Mouse (Mus musculus): ENCODE measurements at regions not wholly inside any gene's neighbourhood (a gene's known extent, or its start where the extent isn't known, plus 50 kb on each side); places are given as distances from the start of the nearest gene placed in this dataset.
A peak's percentile ranks its signal among the peaks of the same experiment; 100 is the strongest.
"Not testable (repeated sequence)": the region's sequence is repeated elsewhere in the genome, so short reads cannot be mapped to it uniquely, and the experiment has no call there.

DNA sequence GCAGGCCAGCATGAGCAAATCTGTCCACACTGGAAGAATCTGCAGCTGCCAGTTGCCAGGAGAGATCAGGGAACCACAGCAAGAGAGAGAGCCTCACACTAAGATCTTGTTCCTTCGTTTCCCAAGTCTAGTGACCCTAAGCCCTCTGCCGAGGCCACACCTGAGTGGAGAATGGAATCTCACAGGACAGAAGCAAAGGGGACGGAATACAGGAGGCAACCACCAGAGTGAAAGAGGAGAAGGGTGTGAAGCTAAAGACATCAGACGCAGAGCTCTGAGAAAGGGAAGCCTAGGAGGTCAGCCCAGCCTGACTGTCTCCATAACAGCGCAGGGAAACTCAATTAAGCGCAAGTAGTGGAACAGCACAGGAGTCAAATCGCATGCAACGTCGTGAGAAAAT is 75.0 kb downstream of the Suds3 start:
- Histone ChIP-seq H3K27me3 (no peaks in the 10 kb centered on the region), H3K9me3 (no peaks in the 10 kb centered on the region), H3K4me2 (replicated peaks) (no peak overlapping the region), H3K4me1 (0 out of 2 replicates have a peak, but pooled peaks cover 3% of the 10 kb centered on the region), H3K4me3 (no peak overlapping the region), H3K36me3 (no peaks in the 10 kb centered on the region), H3K27ac (replicated peaks) (no peak overlapping the region), H3K9ac (replicated peaks) (no peak overlapping the region)
- no peak for ATAC-seq (replicated peaks)
- 82% methylated on average over 9 of the region's 9 CpGs for WGBS

DNA sequence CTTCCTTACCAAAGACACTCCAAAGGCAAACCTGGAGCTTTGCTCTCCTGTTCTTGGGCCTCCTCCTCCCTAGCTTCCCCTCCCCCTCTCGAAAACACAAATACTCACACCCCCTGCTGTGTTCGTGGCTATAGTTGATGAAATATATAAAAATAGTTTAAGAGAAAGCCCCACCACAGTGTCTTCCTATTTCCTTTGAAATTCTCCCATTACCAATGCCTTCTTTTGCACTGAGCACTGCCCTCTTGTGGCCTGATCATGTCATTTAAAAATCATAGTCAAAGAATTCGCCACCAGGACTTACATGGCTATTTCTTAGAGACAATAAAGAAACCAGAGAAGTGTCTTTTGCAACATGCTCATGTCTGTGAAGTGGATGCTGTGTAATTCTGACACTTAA is 78.7 kb downstream of the Suds3 start:
- Histone ChIP-seq H3K27ac (replicated peaks) (peak overlapping the region; percentile 42), H3K9ac (replicated peaks) (no peak overlapping the region), H3K36me3 (no peaks in the 10 kb centered on the region), H3K4me3 (no peak overlapping the region), H3K4me1 (0 out of 2 replicates have a peak, but pooled peaks cover 3% of the 10 kb centered on the region), H3K9me3 (no peaks in the 10 kb centered on the region), H3K27me3 (no peaks in the 10 kb centered on the region), H3K4me2 (replicated peaks) (no peak overlapping the region)
- no peak for ATAC-seq (replicated peaks)
- WGBS = 13% methylated on average over 3 of the region's 3 CpGs

DNA sequence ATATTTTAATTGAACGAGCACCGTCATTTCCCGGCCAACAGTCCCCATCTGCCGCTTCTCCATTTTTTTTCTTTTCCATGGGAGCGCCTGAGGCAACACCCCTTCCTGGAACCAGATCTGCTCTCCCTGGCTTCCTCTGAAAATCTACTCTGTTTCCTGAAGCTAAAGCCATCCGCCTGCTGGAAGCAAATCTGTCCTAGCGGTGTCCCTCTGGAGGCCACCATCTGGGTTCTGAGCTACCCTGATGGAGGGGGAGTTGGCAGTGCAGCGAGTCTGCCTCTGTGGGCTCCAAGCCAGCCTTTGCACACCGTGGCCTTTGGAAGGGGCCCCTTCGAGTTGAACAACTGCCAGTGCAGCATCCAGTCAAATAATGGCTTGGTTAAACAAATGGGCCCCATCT is 83.8 kb downstream of the Suds3 start:
- Histone ChIP-seq H3K36me3 (no peaks in the 10 kb centered on the region), H3K27ac (replicated peaks) (peak overlapping the region; percentile 80), H3K4me2 (replicated peaks) (no peak overlapping the region), H3K4me3 (no peak overlapping the region), H3K9me3 (no peaks in the 10 kb centered on the region), H3K27me3 (no peaks in the 10 kb centered on the region), H3K4me1 (peaks cover 8% of the 10 kb centered on the region; the same call in 1 of the 2 replicates), H3K9ac (replicated peaks) (no peak overlapping the region)
- WGBS = 37% methylated on average over 10 of the region's 10 CpGs
- ATAC-seq (replicated peaks) = peak; percentile 89

- no peak overlapping the region for H3K4me2 ChIP-seq (replicated peaks)
- H3K4me3 ChIP-seq = no peak overlapping the region
- H3K9ac ChIP-seq (replicated peaks) = no peak overlapping the region
- H3K27ac ChIP-seq (replicated peaks) = peak overlapping the region; percentile 75
- no peaks in the 10 kb centered on the region for H3K36me3 ChIP-seq
- WGBS = 62% methylated on average over 13 of the region's 13 CpGs
- no peaks in the 10 kb centered on the region for H3K27me3 ChIP-seq
- peaks cover 8% of the 10 kb centered on the region for H3K4me1 ChIP-seq
- H3K9me3 ChIP-seq = no peaks in the 10 kb centered on the region
- peak; percentile 43; the same call in 1 of the 2 replicates for ATAC-seq (replicated peaks)
Measured at GRCm38 (mm10) chr5:117025689-117026383, 90.1 kb downstream of the Suds3 start.

GRCm38 (mm10) chr5:117018419-117019150 is 97.3 kb downstream of the Suds3 start:
- no peak for ATAC-seq (replicated peaks)
- no peaks in the 10 kb centered on the region for H3K9me3 ChIP-seq
- 84% methylated on average over 6 of the region's 6 CpGs for WGBS
- no peaks in the 10 kb centered on the region for H3K27me3 ChIP-seq
- no peaks in the 10 kb centered on the region for H3K4me1 ChIP-seq
- H3K4me3 ChIP-seq = no peak overlapping the region
- H3K9ac ChIP-seq (replicated peaks) = no peak overlapping the region
- no peak overlapping the region for H3K27ac ChIP-seq (replicated peaks)
- no peak overlapping the region for H3K4me2 ChIP-seq (replicated peaks)
- no peaks in the 10 kb centered on the region for H3K36me3 ChIP-seq

DNA sequence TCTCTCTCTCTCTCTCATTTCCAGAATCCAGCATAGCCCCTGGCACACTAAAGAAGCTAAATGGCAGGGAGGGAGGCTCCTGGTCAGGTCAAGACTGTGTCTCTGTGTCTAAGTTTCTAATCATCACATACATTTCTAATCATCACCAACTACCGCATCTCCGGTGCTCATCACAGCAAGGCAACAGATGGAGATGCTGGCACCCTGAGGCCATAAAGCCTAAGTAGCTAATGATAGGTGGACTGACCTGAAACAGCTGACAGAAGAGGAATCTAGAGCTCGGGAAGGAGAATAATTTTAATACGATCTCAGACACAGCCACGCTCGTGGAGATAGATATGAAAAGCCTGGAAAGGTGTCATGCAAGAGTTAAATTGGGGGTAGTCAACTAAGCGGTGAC is 104.8 kb downstream of the Suds3 start:
- no peak for ATAC-seq (replicated peaks)
- Histone ChIP-seq H3K4me1 (no peaks in the 10 kb centered on the region), H3K4me2 (replicated peaks) (no peak overlapping the region), H3K27me3 (no peaks in the 10 kb centered on the region), H3K27ac (replicated peaks) (no peak overlapping the region), H3K4me3 (no peak overlapping the region), H3K36me3 (no peaks in the 10 kb centered on the region), H3K9me3 (no peaks in the 10 kb centered on the region), H3K9ac (replicated peaks) (no peak overlapping the region)
- 85% methylated on average over 7 of the region's 7 CpGs for WGBS

DNA sequence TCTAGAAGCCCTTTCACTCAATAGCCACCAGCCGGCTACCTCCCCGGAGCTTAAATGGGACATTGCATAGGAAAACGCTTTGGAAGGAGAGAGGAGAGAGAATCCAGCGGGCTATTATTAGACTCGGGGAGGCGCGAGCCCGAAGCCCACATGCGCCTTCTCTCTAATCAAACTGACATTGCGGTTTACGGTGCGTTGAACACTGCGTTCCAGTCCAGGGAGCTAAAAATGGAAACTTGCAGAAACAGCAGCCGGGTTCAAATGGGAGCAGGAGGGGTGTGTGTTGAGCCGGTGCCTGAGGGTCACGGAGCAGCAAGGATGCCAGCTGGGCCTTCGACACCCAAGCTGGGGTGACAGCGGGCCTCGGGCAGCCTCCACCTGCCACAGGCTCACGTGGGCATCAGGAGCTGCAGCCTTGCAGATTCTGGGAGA is 115.1 kb downstream of the Suds3 start:
- Histone ChIP-seq H3K27ac (replicated peaks) (peak overlapping the region; percentile 74), H3K4me3 (no peak overlapping the region), H3K36me3 (no peaks in the 10 kb centered on the region), H3K9ac (replicated peaks) (peak overlapping the region; percentile 10; the same call in 1 of the 2 replicates), H3K4me2 (replicated peaks) (peak overlapping the region; percentile 37), H3K9me3 (no peaks in the 10 kb centered on the region), H3K4me1 (peaks cover 9% of the 10 kb centered on the region), H3K27me3 (no peaks in the 10 kb centered on the region)
- ATAC-seq (replicated peaks) = peak; percentile 70
- WGBS = 6% methylated on average over 20 of the region's 20 CpGs

GRCm38 (mm10) chr5:116994508-116994907 is 121.4 kb downstream of the Suds3 start:
- Histone ChIP-seq H3K36me3 (no peaks in the 10 kb centered on the region), H3K4me1 (no peaks in the 10 kb centered on the region), H3K27me3 (no peaks in the 10 kb centered on the region), H3K4me2 (replicated peaks) (no peak overlapping the region), H3K27ac (replicated peaks) (no peak overlapping the region), H3K9me3 (no peaks in the 10 kb centered on the region), H3K9ac (replicated peaks) (no peak overlapping the region), H3K4me3 (no peak overlapping the region)
- ATAC-seq (replicated peaks) = no peak
- WGBS = 72% methylated on average over 5 of the region's 5 CpGs

DNA sequence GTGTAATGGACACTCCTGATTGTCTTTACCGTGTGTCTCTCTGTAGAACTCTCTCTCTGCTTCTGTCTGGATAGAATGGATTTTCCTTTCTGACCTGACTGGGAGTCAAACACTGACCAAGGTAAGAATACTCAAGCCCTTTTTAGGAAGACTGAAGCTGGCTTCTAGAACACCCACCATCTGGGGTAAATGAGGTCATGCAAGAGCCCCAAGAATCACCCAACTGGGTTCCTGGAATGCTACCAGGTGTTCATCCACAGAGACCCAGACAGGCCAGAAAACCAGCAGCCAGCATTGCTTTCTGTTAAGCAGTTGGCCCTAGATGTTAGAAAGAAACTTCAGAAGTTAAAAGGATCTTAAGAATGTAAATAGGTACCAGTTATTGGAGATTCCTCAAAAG is 122.2 kb downstream of the Suds3 start:
- Histone ChIP-seq H3K36me3 (no peaks in the 10 kb centered on the region), H3K27me3 (no peaks in the 10 kb centered on the region), H3K9me3 (no peaks in the 10 kb centered on the region), H3K9ac (replicated peaks) (no peak overlapping the region), H3K27ac (replicated peaks) (no peak overlapping the region), H3K4me2 (replicated peaks) (no peak overlapping the region), H3K4me3 (no peak overlapping the region), H3K4me1 (no peaks in the 10 kb centered on the region)
- ATAC-seq (replicated peaks) = no peak
- WGBS = 84% methylated on average over 1 of the region's 1 CpGs

DNA sequence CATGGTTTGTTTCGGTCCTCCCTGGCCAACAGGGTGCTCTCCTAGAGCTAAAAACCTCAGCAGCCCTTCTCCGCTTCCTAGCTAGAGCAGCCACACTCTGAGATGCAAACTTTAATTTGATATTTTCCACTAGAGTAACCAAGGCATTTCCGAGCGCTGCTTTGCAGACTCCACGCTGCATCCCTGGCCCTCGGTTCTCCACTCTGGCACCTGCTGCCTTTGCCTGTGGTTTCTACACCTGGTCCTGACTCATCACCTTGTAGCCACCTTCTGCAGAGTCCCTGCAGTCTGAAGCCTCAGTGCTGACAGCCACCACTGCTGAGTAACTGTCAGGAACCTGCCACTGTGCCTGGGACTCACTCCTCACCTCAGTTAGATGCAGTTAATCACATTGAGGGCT is 124.5 kb downstream of the Suds3 start:
- Histone ChIP-seq H3K4me1 (no peaks in the 10 kb centered on the region), H3K27me3 (no peaks in the 10 kb centered on the region), H3K4me3 (no peak overlapping the region), H3K4me2 (replicated peaks) (no peak overlapping the region), H3K36me3 (no peaks in the 10 kb centered on the region), H3K9ac (replicated peaks) (no peak overlapping the region), H3K9me3 (no peaks in the 10 kb centered on the region), H3K27ac (replicated peaks) (no peak overlapping the region)
- 83% methylated on average over 6 of the region's 6 CpGs for WGBS
- ATAC-seq (replicated peaks) = no peak

DNA sequence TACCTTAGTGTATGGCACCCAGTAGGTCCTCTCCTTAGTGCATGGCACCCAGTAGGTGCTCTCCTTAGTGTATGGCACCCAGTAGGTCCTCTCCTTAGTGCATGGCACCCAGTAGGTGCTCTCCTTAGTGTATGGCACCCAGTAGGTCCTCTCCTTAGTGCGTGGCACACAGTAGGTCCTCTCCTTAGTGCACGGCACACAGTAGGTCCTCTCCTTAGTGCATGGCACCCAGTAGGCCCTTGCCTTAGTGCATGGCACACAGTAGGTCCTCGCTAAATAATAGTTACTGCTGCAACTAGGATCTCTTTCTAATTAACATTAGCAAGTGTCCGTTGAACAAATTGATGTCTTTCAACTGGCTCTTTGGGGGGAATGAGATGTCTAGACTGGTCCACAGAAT is 144.4 kb downstream of the Suds3 start:
- not testable (repeated sequence) for H3K4me1 ChIP-seq; H3K27ac ChIP-seq (replicated peaks); H3K27me3 ChIP-seq; H3K4me2 ChIP-seq (replicated peaks); H3K9ac ChIP-seq (replicated peaks); H3K9me3 ChIP-seq; H3K4me3 ChIP-seq; ATAC-seq (replicated peaks); H3K36me3 ChIP-seq
- WGBS = 90% methylated on average over 4 of the region's 4 CpGs

DNA sequence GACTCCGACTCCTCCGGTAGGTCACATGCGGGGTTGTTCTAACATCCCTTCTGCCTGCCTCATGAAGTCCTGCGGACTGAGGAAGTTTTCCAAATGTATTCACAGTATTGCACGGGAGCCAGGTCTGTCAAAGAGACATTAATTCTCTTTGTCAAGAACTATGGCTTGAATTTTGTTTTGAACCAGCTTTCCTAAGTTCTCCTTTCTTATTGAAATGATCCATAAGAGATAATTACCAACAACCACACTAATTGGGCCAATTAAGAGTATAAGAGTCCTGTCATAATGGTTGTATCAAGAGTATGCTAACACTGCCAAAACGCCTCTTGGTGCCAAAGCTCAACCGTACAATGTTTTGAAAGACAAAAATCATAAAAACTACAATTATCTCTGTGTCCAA is 151.7 kb downstream of the Suds3 start:
- Histone ChIP-seq H3K9ac (replicated peaks) (no peak overlapping the region), H3K36me3 (no peaks in the 10 kb centered on the region), H3K4me1 (peaks cover 8% of the 10 kb centered on the region; the same call in 1 of the 2 replicates), H3K27ac (replicated peaks) (no peak overlapping the region), H3K4me3 (no peak overlapping the region), H3K27me3 (no peaks in the 10 kb centered on the region), H3K4me2 (replicated peaks) (no peak overlapping the region), H3K9me3 (no peaks in the 10 kb centered on the region)
- 24% methylated on average over 7 of the region's 7 CpGs for WGBS
- ATAC-seq (replicated peaks) = no peak

All from forebrain, embryonic 15.5 days (tissue).